Mouse (Mus musculus) ES-Bruce4 (cell line): ENCODE results near the gene 6430571L13Rik.

Experiments
- CTCF ChIP-seq: IDR thresholded peaks from one replicate; pipeline ENCODE4 v1.8.1; 2011; ENCODE audit warnings: low read depth, low read length
- POLR2A ChIP-seq: IDR thresholded peaks from one replicate; pipeline ENCODE4 v1.8.1; 2011; ENCODE audit warnings: low read length; ENCODE audit not compliant: insufficient read depth

GRCm38 (mm10) chr9:107338172-107338883, 2.1 kb upstream of the 6430571L13Rik start, which contains the start of gene Hemk1:
- no peak for TF ChIP-seq CTCF
- TF ChIP-seq POLR2A, result no peak
